Mouse (Mus musculus) T-helper 17 cell (primary cell): ENCODE results near the gene Kat6b.

ENCODE experiments used
- in situ Hi-C, 2 experiments: fragments of 300-600 bp; cut with MboI, MseI; formaldehyde crosslinking; loops; 1 replicate in 1 of 2; 2 replicates in 1 of 2; pipeline ENCODE4 v1.15.1; 2025; ENCODE audit warnings: high pct_unique_total_duplicates in 2 of 2

Gene Kat6b

GRCm38 (mm10) chr14:21702691-21703090, 221.5 kb downstream of the Kat6b start:
- in situ Hi-C loops = no loop called here

- in situ Hi-C loops = no loop called here
Observed at GRCm38 (mm10) chr14:21703255-21703654, 222.0 kb downstream of the Kat6b start.

DNA sequence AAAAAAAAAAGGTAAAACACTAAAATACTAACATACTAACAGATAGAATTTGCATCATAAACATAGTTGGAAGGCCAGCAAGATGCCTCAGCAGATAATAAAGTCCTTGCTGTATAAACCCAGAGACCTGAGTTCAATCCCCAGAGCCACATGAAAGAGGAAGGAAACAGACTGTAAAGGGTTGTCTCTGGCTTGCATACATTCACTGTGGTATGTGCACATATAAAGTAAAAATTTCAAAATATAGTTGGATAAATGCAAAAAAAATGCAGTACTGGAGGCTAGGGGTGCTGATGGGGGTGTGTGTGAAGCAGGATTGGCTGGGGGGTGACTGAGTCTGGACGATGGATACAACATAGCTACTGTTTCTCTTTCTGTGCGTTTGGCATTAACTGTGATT, 224.2 kb downstream of the Kat6b start:
- in situ Hi-C loops = no loop called here

DNA sequence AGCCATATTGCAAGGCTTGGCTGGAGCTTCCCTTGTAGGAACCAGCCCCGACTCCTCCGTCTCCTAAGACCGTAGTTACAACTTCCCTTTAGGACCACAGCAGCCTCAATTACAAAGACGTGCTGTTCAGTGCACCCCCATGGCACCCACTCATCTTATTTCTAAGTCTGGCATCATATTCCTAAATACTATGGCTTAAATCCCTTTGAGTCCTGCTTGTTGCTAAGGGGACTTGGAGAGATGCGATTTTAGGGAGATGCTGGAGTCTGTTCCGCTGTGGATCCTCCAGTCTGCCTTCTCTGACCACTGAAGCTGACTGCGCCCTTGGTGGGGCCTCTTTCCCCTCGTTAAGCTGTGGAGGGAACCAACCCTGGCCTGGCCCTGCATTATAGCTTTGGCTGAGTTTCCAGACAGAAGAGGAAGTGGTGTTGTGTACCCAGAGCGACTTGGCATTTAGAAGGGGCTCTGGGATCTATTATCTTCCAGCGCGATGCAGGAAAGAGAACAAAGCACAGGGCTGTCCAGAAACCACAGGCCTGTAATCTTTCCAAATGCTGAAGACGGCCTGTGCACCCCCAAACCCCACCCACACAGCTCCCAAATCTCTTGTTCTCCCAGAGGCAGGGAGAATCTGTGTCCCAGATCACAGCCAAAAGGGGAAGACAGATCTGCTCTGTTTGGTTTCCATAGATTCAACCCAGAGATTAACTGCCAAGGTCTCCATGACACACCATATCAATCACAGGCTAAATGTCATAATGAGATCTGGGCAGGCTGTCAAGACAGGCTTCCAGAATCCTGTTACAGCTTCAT, 225.7 kb downstream of the Kat6b start:
- in situ Hi-C loops = no loop called here

DNA sequence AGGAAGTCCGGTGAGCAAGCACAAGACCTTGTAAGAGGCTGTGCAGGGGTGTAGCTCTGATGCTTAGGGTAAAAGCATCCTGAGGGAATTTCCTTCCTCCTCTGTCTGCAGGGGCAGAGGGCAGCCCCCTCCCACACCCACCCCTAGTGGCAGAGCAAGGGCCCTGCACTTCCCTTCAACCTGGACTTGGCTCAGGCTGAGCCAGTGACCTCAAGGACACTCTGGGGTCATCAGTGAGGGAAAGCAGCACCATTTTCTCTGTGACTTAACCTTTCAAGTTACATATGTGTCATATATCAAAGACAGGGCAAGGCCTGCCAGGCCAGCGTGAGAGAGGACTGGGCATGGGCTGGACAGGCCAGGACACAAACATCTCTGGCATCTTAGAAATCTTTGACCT, 228.3 kb downstream of the Kat6b start:
- in situ Hi-C loops = no loop called here

DNA sequence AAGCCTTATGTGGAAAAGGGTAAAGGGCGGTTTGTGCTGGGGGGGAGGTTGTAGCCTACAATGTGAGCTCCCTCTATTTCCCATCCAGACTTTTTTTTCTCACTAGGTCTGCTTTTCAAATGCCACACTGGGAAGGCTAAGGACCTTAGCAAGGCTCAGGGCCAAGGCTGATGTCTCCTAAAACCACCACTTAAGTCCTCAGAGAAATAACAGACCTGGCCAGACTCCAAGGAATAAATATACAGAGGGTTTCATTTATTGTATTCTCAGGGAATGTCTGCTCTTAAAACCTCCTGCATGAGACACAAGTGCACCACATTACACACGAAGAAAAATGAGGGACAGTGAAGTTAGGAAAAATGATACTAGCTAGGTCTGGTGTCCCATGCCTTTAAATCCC, 230.0 kb downstream of the Kat6b start:
- in situ Hi-C loops = no loop called here

- in situ Hi-C loops = no loop called here
Observed at GRCm38 (mm10) chr14:21714486-21714885, 233.3 kb downstream of the Kat6b start, which contains the start of gene Dupd1. Gene Dupd1, minus strand, starts transcription at chr14:21714576.

DNA sequence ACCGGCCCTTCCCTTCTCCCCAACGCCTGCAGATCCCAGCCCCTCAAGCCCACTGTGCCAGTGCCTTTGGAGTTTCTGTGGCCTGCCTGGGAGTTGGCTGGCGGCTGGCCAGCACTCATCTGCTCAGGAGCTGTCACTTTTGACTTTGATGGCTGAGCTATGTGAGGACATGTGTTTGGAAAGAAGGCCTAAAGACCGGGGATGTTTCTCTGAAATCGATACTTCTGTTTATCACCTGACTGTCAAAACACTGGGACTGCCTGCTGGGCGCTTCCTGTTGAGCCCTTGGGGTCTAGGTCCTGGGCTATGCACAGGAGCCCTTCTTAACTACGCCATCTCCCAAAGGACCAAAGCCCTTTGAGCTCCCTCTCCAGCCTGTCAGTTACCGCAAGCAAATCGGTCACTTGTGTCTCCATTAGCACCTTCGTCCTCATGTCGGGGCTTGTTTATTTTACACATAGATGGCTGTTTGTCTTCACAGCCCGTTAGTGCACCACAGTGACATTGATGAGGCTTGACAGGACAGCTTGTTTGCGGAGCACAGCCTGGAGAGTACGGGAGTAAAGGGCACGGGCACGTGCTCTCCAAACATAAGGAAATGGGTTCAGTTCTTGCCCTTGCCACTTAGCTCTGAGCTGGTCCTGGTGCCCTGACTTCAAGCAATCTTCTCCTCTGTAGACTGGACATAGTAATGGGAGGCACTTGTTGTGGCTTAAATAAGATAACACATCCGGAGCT, 238.6 kb downstream of the Kat6b start:
- in situ Hi-C loops = loop anchor here in 1 of 2 experiments (10.0 kb wide), 1 partner anchor 1255 kb away; no protein-coding TSS in a partner anchor

DNA sequence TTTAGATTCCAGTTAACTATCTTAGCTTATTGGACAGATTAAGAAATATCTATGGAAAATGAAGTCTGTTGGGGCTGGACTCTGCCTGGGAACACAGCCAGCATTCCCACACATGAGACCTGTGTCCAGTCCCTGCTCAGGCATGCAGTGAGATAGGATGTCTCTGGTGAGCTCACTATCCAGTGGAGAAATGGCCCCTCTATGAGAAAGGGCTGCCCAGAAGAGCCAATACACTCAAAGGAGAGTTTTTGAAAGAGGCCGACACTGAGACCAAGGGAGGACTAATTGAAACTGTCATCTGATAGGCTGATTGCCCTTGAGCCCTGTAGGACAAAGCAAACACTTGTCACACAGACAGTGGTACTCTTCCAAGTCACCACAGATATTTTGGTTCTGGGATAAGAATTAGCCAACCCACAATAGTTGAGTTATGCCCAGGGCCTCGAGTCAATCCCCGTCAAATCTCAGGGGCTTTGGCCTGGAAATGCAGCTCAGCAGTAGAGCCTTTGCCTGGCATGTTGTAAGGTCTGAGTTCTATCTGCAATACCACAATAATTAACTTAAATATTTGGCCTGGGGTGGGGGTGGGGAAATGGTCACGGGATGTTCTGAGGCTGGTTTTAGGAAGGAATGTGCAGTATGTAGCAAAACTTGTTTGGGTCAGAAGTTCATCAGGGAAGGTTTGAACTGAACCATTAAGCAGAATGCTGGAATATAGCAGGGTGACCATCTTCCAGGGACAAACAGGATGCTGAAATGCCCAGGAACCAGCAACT, 239.4 kb downstream of the Kat6b start:
- in situ Hi-C loops = loop anchor here in 1 of 2 experiments (10.0 kb wide), 1 partner anchor 1256 kb away; no protein-coding TSS in a partner anchor
